Mouse (Mus musculus) kidney, postnatal 0 days (tissue): ENCODE data around the gene Smarcd3. TPM values are rescaled to one million over a fixed set of nuclear protein-coding genes. Genes with fewer than 3 reads are reported as not detected.

Experiments used
- ATAC-seq: fragments of 200-750 bp; cut with Nextera tagmentation; replicated peaks from 2 replicates; pipeline ENCODE4 v1.8.0; 2017; ENCODE audit warnings: low read depth, moderate number of reproducible peaks, moderate TSS enrichment, moderate library complexity; ENCODE audit not compliant: low FRiP score
- DNase-seq: peaks from one replicate; pipeline ENCODE4 v3.0.0-alpha.2; 2016; ENCODE audit warnings: low spot score
- H3K27ac ChIP-seq: fragments of 300-500 bp; sonication (generic); 2 replicates; pipeline ENCODE4 v1.5.1; 2014; ENCODE audit warnings: mild to moderate bottlenecking
- H3K27me3 ChIP-seq: fragments of 300-500 bp; sonication (generic); 2 replicates; pipeline ENCODE4 v1.6.1; 2014; ENCODE audit warnings: low read length, mixed read lengths; ENCODE audit not compliant: insufficient read depth
- H3K36me3 ChIP-seq: fragments of 300-500 bp; sonication (generic); 2 replicates; pipeline ENCODE4 v1.6.1; 2014; ENCODE audit warnings: low read length, mixed read lengths; ENCODE audit not compliant: insufficient read depth
- H3K4me1 ChIP-seq: fragments of 300-500 bp; sonication (generic); replicated peaks from 2 replicates; pipeline ENCODE4 v1.6.1; 2014; ENCODE audit warnings: antibody characterized with exemption, low read length, mixed read lengths; ENCODE audit not compliant: insufficient read depth
- H3K4me2 ChIP-seq: fragments of 300-500 bp; sonication (generic); 2 replicates; pipeline ENCODE4 v1.6.1; 2014; ENCODE audit warnings: mild to moderate bottlenecking, low read length, moderate library complexity, mixed read lengths
- H3K4me3 ChIP-seq: fragments of 300-500 bp; sonication (generic); replicated peaks from 2 replicates; pipeline ENCODE4 v1.5.1; 2014; ENCODE audit warnings: low read depth, low read length
- H3K9ac ChIP-seq: fragments of 300-500 bp; sonication (generic); 2 replicates; pipeline ENCODE4 v1.6.1; 2014; ENCODE audit warnings: low read depth, low read length
- H3K9me3 ChIP-seq: fragments of 300-500 bp; sonication (generic); replicated peaks from 2 replicates; pipeline ENCODE4 v1.6.1; 2016; ENCODE audit warnings: low read length, inconsistent platforms, mixed read lengths
- CTCF ChIP-seq: IDR thresholded peaks from 2 replicates; pipeline ENCODE4 v1.5.1; 2016; ENCODE audit warnings: antibody characterized with exemption, low read depth, mild to moderate bottlenecking, moderate library complexity
- WGBS: fragments of 180-500 bp; shearing (Covaris S2); extraction: QIAGEN DNeasy Blood & Tissue Kit; methylation state at CpG from one replicate; pipeline ENCODE4 v1.1.7; 2014; 5-methylcytosine and 5-hydroxymethylcytosine counted together
- polyA plus RNA-seq: library from polyadenylated mRNA; unstranded; fragments of >200 nt; fragmentation: Nextera tagmentation; extraction: Ambion mirVana; gene quantifications from 2 replicates; pipeline ENCODE4 v1.2.1, GENCODE M21; 2015

The Smarcd3 gene
- polyA plus RNA-seq, 1 experiment from 2014 or later = 19.7 TPM

- TF ChIP-seq CTCF = no peak
- Histone ChIP-seq H3K27ac (no peak overlapping the region), H3K9ac (no peak overlapping the region), H3K4me1 (no peaks in the 10 kb centered on the region), H3K9me3 (no peaks in the 10 kb centered on the region), H3K36me3 (no peaks in the 10 kb centered on the region), H3K4me2 (no peak overlapping the region), H3K27me3 (no peaks in the 10 kb centered on the region), H3K4me3 (no peak overlapping the region)
- ATAC-seq (no peak), DNase-seq (no peak)
- WGBS = 77% methylated on average over 7 of the region's 7 CpGs
These were observed 1.7 kb downstream of the Smarcd3 start for GRCm38 (mm10) chr5:24622386-24623040.

- no peak for ATAC-seq
These were observed 3.6 kb downstream of the Smarcd3 start for GRCm38 (mm10) chr5:24620626-24621025.

GRCm38 (mm10) chr5:24620116-24620515 is 4.1 kb downstream of the Smarcd3 start:
- Histone ChIP-seq H3K9ac (no peak overlapping the region), H3K4me2 (no peak overlapping the region), H3K4me3 (no peak overlapping the region), H3K4me1 (no peaks in the 10 kb centered on the region), H3K36me3 (no peaks in the 10 kb centered on the region), H3K9me3 (no peaks in the 10 kb centered on the region), H3K27ac (no peak overlapping the region), H3K27me3 (no peaks in the 10 kb centered on the region)
- WGBS = 50% methylated on average over 8 of the region's 8 CpGs
- no peak for TF ChIP-seq CTCF
- no peak for ATAC-seq
- DNase-seq = no peak

More at GRCm38 (mm10) chr5:24620626-24621025, 3.6 kb downstream of the Smarcd3 start:
- Histone ChIP-seq H3K9ac (no peak overlapping the region), H3K4me2 (no peak overlapping the region), H3K36me3 (no peaks in the 10 kb centered on the region), H3K4me3 (no peak overlapping the region), H3K27me3 (no peaks in the 10 kb centered on the region), H3K9me3 (no peaks in the 10 kb centered on the region), H3K27ac (no peak overlapping the region), H3K4me1 (no peaks in the 10 kb centered on the region)
- TF ChIP-seq CTCF = no peak
- 75% methylated on average over 8 of the region's 8 CpGs for WGBS
- DNase-seq = no peak

- H3K27ac ChIP-seq = no peak overlapping the region
- no peaks in the 10 kb centered on the region for H3K36me3 ChIP-seq
- 84% methylated on average over 3 of the region's 3 CpGs for WGBS
- no peak overlapping the region for H3K9ac ChIP-seq
- no peak for TF ChIP-seq CTCF
- H3K4me3 ChIP-seq = no peak overlapping the region
- H3K27me3 ChIP-seq = no peaks in the 10 kb centered on the region
- ATAC-seq (no peak), DNase-seq (no peak)
- H3K9me3 ChIP-seq = no peaks in the 10 kb centered on the region
- H3K4me2 ChIP-seq = no peak overlapping the region
- no peaks in the 10 kb centered on the region for H3K4me1 ChIP-seq
These were observed 5.3 kb downstream of the Smarcd3 start for GRCm38 (mm10) chr5:24618921-24619320.

- no peaks in the 10 kb centered on the region for H3K4me1 ChIP-seq
- ATAC-seq = no peak
- no peak overlapping the region for H3K27ac ChIP-seq
- H3K4me3 ChIP-seq = no peak overlapping the region
- no peaks in the 10 kb centered on the region for H3K9me3 ChIP-seq
- H3K36me3 ChIP-seq = no peaks in the 10 kb centered on the region
- no peak for TF ChIP-seq CTCF
- 60% methylated on average over 6 of the region's 6 CpGs for WGBS
- H3K4me2 ChIP-seq = no peak overlapping the region
- no peak for DNase-seq
- no peak overlapping the region for H3K9ac ChIP-seq
- no peaks in the 10 kb centered on the region for H3K27me3 ChIP-seq
These were observed 9.1 kb downstream of the Smarcd3 start for GRCm38 (mm10) chr5:24615097-24615496.

GRCm38 (mm10) chr5:24612302-24612649 is 11.9 kb downstream of the Smarcd3 start:
- TF ChIP-seq CTCF = peak; percentile 40; the same call in 1 of the 2 replicates
- H3K4me3 ChIP-seq = no peak overlapping the region
- no peak for ATAC-seq
- no peaks in the 10 kb centered on the region for H3K4me1 ChIP-seq
- H3K27ac ChIP-seq = no peak overlapping the region
- H3K36me3 ChIP-seq = no peaks in the 10 kb centered on the region
- H3K9me3 ChIP-seq = no peaks in the 10 kb centered on the region
- no peaks in the 10 kb centered on the region for H3K27me3 ChIP-seq
- DNase-seq = no peak
- 68% methylated on average over 5 of the region's 5 CpGs for WGBS
- H3K4me2 ChIP-seq = no peak overlapping the region
- no peak overlapping the region for H3K9ac ChIP-seq
